Mouse (Mus musculus) heart, embryonic 13.5 days (tissue): ENCODE results near the gene Card19. TPM values are rescaled to one million over a fixed set of nuclear protein-coding genes. Genes with fewer than 3 reads are reported as not detected.

Source experiments
- ATAC-seq: fragments of 200-750 bp; cut with Nextera tagmentation; 2 replicates; pipeline ENCODE4 v1.8.0; 2017; ENCODE audit warnings: moderate TSS enrichment; ENCODE audit not compliant: insufficient number of reproducible peaks, low FRiP score, low TSS enrichment; ENCODE audit errors: extremely low read depth
- H3K27ac ChIP-seq: fragments of 300-500 bp; sonication (generic); replicated peaks from 2 replicates; pipeline ENCODE4 v1.5.1; 2015; ENCODE audit warnings: moderate library complexity, mild to moderate bottlenecking, inconsistent platforms
- H3K27me3 ChIP-seq: fragments of 300-500 bp; sonication (generic); replicated peaks from 2 replicates; pipeline ENCODE4 v1.6.1; 2015; ENCODE audit warnings: mild to moderate bottlenecking, inconsistent platforms
- H3K36me3 ChIP-seq: fragments of 300-500 bp; sonication (generic); 2 replicates; pipeline ENCODE4 v1.6.1; 2015; ENCODE audit warnings: mild to moderate bottlenecking, inconsistent platforms
- H3K4me1 ChIP-seq: fragments of 300-500 bp; sonication (generic); 2 replicates; pipeline ENCODE4 v1.6.1; 2015; ENCODE audit warnings: inconsistent platforms
- H3K4me2 ChIP-seq: fragments of 300-500 bp; sonication (generic); 2 replicates; pipeline ENCODE4 v1.6.1; 2015; ENCODE audit warnings: inconsistent platforms, mild to moderate bottlenecking, moderate library complexity
- H3K4me3 ChIP-seq: fragments of 300-500 bp; sonication (generic); 2 replicates; pipeline ENCODE4 v1.5.1; 2015; ENCODE audit warnings: moderate library complexity, mild to moderate bottlenecking, inconsistent platforms
- H3K9ac ChIP-seq: fragments of 300-500 bp; sonication (generic); 2 replicates; pipeline ENCODE4 v1.6.1; 2015; ENCODE audit warnings: inconsistent platforms, mild to moderate bottlenecking, moderate library complexity
- H3K9me3 ChIP-seq: fragments of 300-500 bp; sonication (generic); 2 replicates; pipeline ENCODE4 v1.6.1; 2016; ENCODE audit warnings: inconsistent platforms
- WGBS: fragments of 180-500 bp; shearing (Covaris S2); methylation state at CpG from one replicate; pipeline ENCODE4 v1.1.7; 2015; ENCODE audit warnings: mixed read lengths; 5-methylcytosine and 5-hydroxymethylcytosine counted together
- polyA plus RNA-seq: library from polyadenylated mRNA; unstranded; fragments of >200 nt; fragmentation: Nextera tagmentation; extraction: Ambion mirVana; gene quantifications from 2 replicates; pipeline ENCODE4 v1.2.1, GENCODE M21; 2015

Card19 gene
- polyA plus RNA-seq, 1 experiment from 2014 or later, result 89.0 TPM

- peaks cover 21% of the 10 kb centered on the region for H3K4me1 ChIP-seq
- H3K36me3 ChIP-seq, result no peaks in the 10 kb centered on the region
- H3K4me3 ChIP-seq, result no peak overlapping the region
- H3K9ac ChIP-seq, result no peak overlapping the region
- no peaks in the 10 kb centered on the region for H3K9me3 ChIP-seq
- H3K27ac ChIP-seq, result no peak overlapping the region
- WGBS, result 86% methylated on average over 11 of the region's 11 CpGs
- H3K27me3 ChIP-seq, result peaks cover 13% of the 10 kb centered on the region; the same call in 1 of the 2 replicates
- ATAC-seq, result no peak
- H3K4me2 ChIP-seq, result no peak overlapping the region
These were observed 45.2 kb downstream of the Card19 start for GRCm38 (mm10) chr13:49170623-49171022.

- no peaks in the 10 kb centered on the region for H3K36me3 ChIP-seq
- H3K9ac ChIP-seq, result no peak overlapping the region
- no peak overlapping the region for H3K4me2 ChIP-seq
- no peak overlapping the region for H3K27ac ChIP-seq
- H3K27me3 ChIP-seq, result peaks cover 13% of the 10 kb centered on the region; the same call in 1 of the 2 replicates
- WGBS, result 17% methylated on average over 17 of the region's 17 CpGs
- H3K4me1 ChIP-seq, result peaks cover 21% of the 10 kb centered on the region
- no peak for ATAC-seq
- no peaks in the 10 kb centered on the region for H3K9me3 ChIP-seq
- H3K4me3 ChIP-seq, result no peak overlapping the region
These were observed 46.2 kb downstream of the Card19 start for GRCm38 (mm10) chr13:49169448-49170207.

DNA sequence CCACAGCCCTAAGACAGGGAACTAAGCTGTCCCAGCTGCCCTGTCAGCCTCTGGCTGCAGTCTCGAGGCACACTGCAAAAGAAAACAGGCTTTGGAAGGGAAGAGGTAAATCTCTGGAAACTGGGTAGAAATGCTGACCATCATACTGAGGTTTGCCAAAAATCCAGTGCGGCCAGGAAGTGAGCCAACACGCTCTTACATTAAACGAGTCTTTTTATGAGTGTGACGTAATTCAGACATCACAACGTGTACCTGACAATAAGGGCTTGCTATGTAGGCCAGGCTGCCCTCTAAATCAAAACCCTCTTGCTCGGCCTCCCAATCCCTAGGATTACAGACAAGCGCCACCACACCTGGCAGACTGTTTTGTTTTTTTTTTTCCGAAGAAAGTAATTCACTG is 48.8 kb downstream of the Card19 start:
- Histone ChIP-seq H3K4me3 (no peak overlapping the region), H3K27ac (no peak overlapping the region), H3K4me2 (no peak overlapping the region), H3K4me1 (peaks cover 13% of the 10 kb centered on the region), H3K36me3 (no peaks in the 10 kb centered on the region), H3K9me3 (no peaks in the 10 kb centered on the region), H3K27me3 (0 out of 2 replicates have a peak, but pooled peaks cover 13% of the 10 kb centered on the region), H3K9ac (no peak overlapping the region)
- no peak for ATAC-seq
- 70% methylated on average over 9 of the region's 9 CpGs for WGBS

GRCm38 (mm10) chr13:49163645-49164044 is 52.2 kb downstream of the Card19 start:
- peaks cover 20% of the 10 kb centered on the region for H3K27me3 ChIP-seq
- ATAC-seq, result no peak
- H3K36me3 ChIP-seq, result no peaks in the 10 kb centered on the region
- peaks cover 2% of the 10 kb centered on the region; the same call in 1 of the 2 replicates for H3K4me1 ChIP-seq
- no peaks in the 10 kb centered on the region for H3K9me3 ChIP-seq
- WGBS, result 38% methylated on average over 7 of the region's 7 CpGs
- H3K9ac ChIP-seq, result no peak overlapping the region
- no peak overlapping the region for H3K4me3 ChIP-seq
- no peak overlapping the region for H3K27ac ChIP-seq
- no peak overlapping the region for H3K4me2 ChIP-seq

- Histone ChIP-seq H3K27me3 (peaks cover 21% of the 10 kb centered on the region), H3K4me1 (peaks cover 2% of the 10 kb centered on the region; the same call in 1 of the 2 replicates), H3K9ac (no peak overlapping the region), H3K4me3 (no peak overlapping the region), H3K27ac (no peak overlapping the region), H3K4me2 (no peak overlapping the region), H3K9me3 (no peaks in the 10 kb centered on the region), H3K36me3 (no peaks in the 10 kb centered on the region)
- 55% methylated on average over 4 of the region's 4 CpGs for WGBS
- ATAC-seq, result no peak
These were observed 53.1 kb downstream of the Card19 start for GRCm38 (mm10) chr13:49162722-49163121.

GRCm38 (mm10) chr13:49161236-49161635 is 54.6 kb downstream of the Card19 start:
- no peak for ATAC-seq
- Histone ChIP-seq H3K27me3 (peaks cover 32% of the 10 kb centered on the region), H3K9ac (no peak overlapping the region), H3K4me2 (no peak overlapping the region), H3K4me1 (peaks cover 2% of the 10 kb centered on the region; the same call in 1 of the 2 replicates), H3K9me3 (0 out of 2 replicates have a peak, but pooled peaks cover 7% of the 10 kb centered on the region), H3K27ac (no peak overlapping the region), H3K36me3 (no peaks in the 10 kb centered on the region), H3K4me3 (no peak overlapping the region)
- 54% methylated on average over 2 of the region's 2 CpGs for WGBS

GRCm38 (mm10) chr13:49158040-49158713 is 57.7 kb downstream of the Card19 start:
- no peaks in the 10 kb centered on the region for H3K36me3 ChIP-seq
- ATAC-seq, result no peak

DNA sequence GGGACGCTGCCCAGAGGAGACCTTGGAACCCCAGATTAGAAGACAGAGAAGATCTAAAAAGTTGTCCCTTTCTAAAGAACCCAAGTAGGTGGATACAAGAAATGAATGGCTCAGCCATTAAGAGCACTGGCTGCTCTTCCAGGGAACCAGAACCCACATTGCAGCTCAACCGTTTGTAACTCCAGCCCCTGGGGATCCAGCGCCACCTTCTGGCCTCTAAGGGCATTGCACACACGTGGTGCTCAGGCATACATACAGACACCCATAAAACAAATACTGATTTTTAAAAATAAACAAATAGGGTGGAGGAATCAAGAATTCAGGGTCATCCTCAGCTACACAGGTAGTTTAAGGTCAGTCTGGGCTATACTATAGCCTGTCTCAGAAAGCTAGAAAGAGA is 59.2 kb downstream of the Card19 start:
- Histone ChIP-seq H3K4me1 (peaks cover 14% of the 10 kb centered on the region), H3K9me3 (0 out of 2 replicates have a peak, but pooled peaks cover 7% of the 10 kb centered on the region), H3K4me2 (no peak overlapping the region), H3K36me3 (no peaks in the 10 kb centered on the region), H3K9ac (no peak overlapping the region), H3K27me3 (peaks cover 31% of the 10 kb centered on the region), H3K4me3 (no peak overlapping the region), H3K27ac (no peak overlapping the region)
- 66% methylated on average over 4 of the region's 4 CpGs for WGBS
- no peak for ATAC-seq

More at GRCm38 (mm10) chr13:49158040-49158713, 57.7 kb downstream of the Card19 start:
- H3K4me3 ChIP-seq, result no peak overlapping the region
- 66% methylated on average over 10 of the region's 10 CpGs for WGBS
- peaks cover 31% of the 10 kb centered on the region for H3K27me3 ChIP-seq
- H3K9me3 ChIP-seq, result 0 out of 2 replicates have a peak, but pooled peaks cover 7% of the 10 kb centered on the region
- no peak overlapping the region for H3K9ac ChIP-seq
- no peak overlapping the region for H3K27ac ChIP-seq
- H3K4me1 ChIP-seq, result peaks cover 16% of the 10 kb centered on the region
- no peak overlapping the region for H3K4me2 ChIP-seq

- H3K4me1 ChIP-seq, result peaks cover 14% of the 10 kb centered on the region
- H3K4me3 ChIP-seq, result no peak overlapping the region
- ATAC-seq, result no peak
- H3K9ac ChIP-seq, result no peak overlapping the region
- WGBS, result 58% methylated on average over 7 of the region's 7 CpGs
- H3K9me3 ChIP-seq, result 0 out of 2 replicates have a peak, but pooled peaks cover 7% of the 10 kb centered on the region
- H3K36me3 ChIP-seq, result no peaks in the 10 kb centered on the region
- no peak overlapping the region for H3K4me2 ChIP-seq
- H3K27me3 ChIP-seq, result peaks cover 39% of the 10 kb centered on the region
- H3K27ac ChIP-seq, result no peak overlapping the region
These were observed 61.2 kb downstream of the Card19 start for GRCm38 (mm10) chr13:49154621-49155020.

DNA sequence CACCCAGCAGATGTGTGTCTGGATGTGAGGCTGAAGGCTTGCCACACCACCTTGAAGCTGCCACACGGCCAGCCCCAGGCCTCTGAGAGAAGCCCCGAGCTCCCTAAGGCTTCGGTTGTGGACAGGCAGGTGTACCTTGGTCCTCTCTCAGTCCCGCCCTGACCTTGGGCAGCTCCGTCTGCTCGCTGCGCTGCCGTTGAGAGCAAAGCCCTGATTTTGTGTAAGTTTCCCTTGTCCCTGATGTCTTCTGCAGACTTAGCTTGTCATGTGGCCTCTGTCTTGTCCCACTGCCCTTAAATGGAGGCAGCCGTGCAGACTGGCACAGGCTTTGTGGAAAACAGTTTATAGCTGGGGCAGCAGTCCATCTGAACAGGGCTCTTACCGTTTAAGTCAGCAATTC is 61.8 kb downstream of the Card19 start:
- no peaks in the 10 kb centered on the region for H3K36me3 ChIP-seq
- H3K4me1 ChIP-seq, result peaks cover 14% of the 10 kb centered on the region
- 58% methylated on average over 10 of the region's 10 CpGs for WGBS
- H3K27ac ChIP-seq, result peak overlapping the region; percentile 62
- peak overlapping the region; percentile 25; the same call in 1 of the 2 replicates for H3K9ac ChIP-seq
- H3K27me3 ChIP-seq, result peaks cover 39% of the 10 kb centered on the region
- no peak overlapping the region for H3K4me3 ChIP-seq
- H3K4me2 ChIP-seq, result no peak overlapping the region
- no peak for ATAC-seq
- 0 out of 2 replicates have a peak, but pooled peaks cover 7% of the 10 kb centered on the region for H3K9me3 ChIP-seq
